8 mouse cellular contexts compared by ENCODE assay signal in genomic region chr2:142838118-142838517, GRCm38 (mm10).
DNase-seq lines count a peak whose midpoint lies in the region; ATAC-seq and TF ChIP-seq lines count a peak whose summit lies in the region.

No protein-coding gene starts in this region.

- intact Hi-C loops in left cerebral cortex, adult 2 months (cut with DNase I) = no loop called here

- H3K9me3 ChIP-seq in hindbrain, embryonic 16.5 days (ENCODE audit: control insufficient read depth, low read length) = no peaks in the 10 kb centered on the region
- H3K9me3 ChIP-seq in hindbrain, embryonic 13.5 days = no peaks in the 10 kb centered on the region
- H3K9me3 ChIP-seq in embryonic facial prominence, embryonic 12.5 days = no peaks in the 10 kb centered on the region
- H3K9me3 ChIP-seq in kidney, embryonic 14.5 days (ENCODE audit: control insufficient read depth, low read length) = no peaks in the 10 kb centered on the region

- H3K27me3 ChIP-seq in hindbrain, embryonic 16.5 days (replicated peaks; ENCODE audit: control insufficient read depth, insufficient read depth, low read length) = no peaks in the 10 kb centered on the region
- H3K27me3 ChIP-seq in hindbrain, embryonic 13.5 days = no peaks in the 10 kb centered on the region
- no peaks in the 10 kb centered on the region for H3K27me3 ChIP-seq in embryonic facial prominence, embryonic 12.5 days
- no peaks in the 10 kb centered on the region for H3K27me3 ChIP-seq in kidney, embryonic 14.5 days (ENCODE audit: control insufficient read depth, insufficient read depth, low read length)

- peak; percentile 46 for DNase-seq in lung, postnatal 14 days
- no peak for DNase-seq in gastrocnemius, adult 8-10 months (ENCODE audit: low spot score in 2 of 2)
- DNase-seq in spleen, postnatal 36 days (ENCODE audit: low spot score in 2 of 2) = no peak
- DNase-seq in left cerebral cortex, adult 2 months (ENCODE audit: extremely low spot score in 1 of 2, low spot score in 2 of 2) = no peak

- H3K27ac ChIP-seq in hindbrain, embryonic 16.5 days (ENCODE audit: low read depth, low read length) = no peak overlapping the region
- no peak overlapping the region for H3K27ac ChIP-seq in hindbrain, embryonic 13.5 days
- H3K27ac ChIP-seq in embryonic facial prominence, embryonic 12.5 days = 0 out of 2 replicates have a peak overlapping the region, but pooled peaks have one; percentile 18
- H3K27ac ChIP-seq in kidney, embryonic 14.5 days (ENCODE audit: low read depth, low read length) = no peak overlapping the region
- H3K27ac ChIP-seq in left cerebral cortex, adult 2 months = no peak overlapping the region

- H3K4me2 ChIP-seq in hindbrain, embryonic 16.5 days (ENCODE audit: low read length) = no peak overlapping the region
- no peak overlapping the region for H3K4me2 ChIP-seq in hindbrain, embryonic 13.5 days
- H3K4me2 ChIP-seq in embryonic facial prominence, embryonic 12.5 days (replicated peaks) = no peak overlapping the region
- H3K4me2 ChIP-seq in kidney, embryonic 14.5 days (replicated peaks; ENCODE audit: low read depth, low read length) = no peak overlapping the region

- no peak for TF ChIP-seq CTCF in left cerebral cortex, adult 2 months (IDR thresholded peaks at IDR 0.05)

- 85% methylated on average over 1 of the region's 1 CpGs for WGBS in hindbrain, embryonic 16.5 days
- WGBS in hindbrain, embryonic 13.5 days = 85% methylated on average over 1 of the region's 1 CpGs
- WGBS in embryonic facial prominence, embryonic 12.5 days = 69% methylated on average over 1 of the region's 1 CpGs
- WGBS in kidney, embryonic 14.5 days = 56% methylated on average over 1 of the region's 1 CpGs

- no peaks in the 10 kb centered on the region for H3K4me1 ChIP-seq in hindbrain, embryonic 16.5 days (ENCODE audit: control insufficient read depth, insufficient read depth, low read depth, low read length)
- no peaks in the 10 kb centered on the region for H3K4me1 ChIP-seq in hindbrain, embryonic 13.5 days (replicated peaks)
- no peaks in the 10 kb centered on the region for H3K4me1 ChIP-seq in embryonic facial prominence, embryonic 12.5 days
- no peaks in the 10 kb centered on the region for H3K4me1 ChIP-seq in kidney, embryonic 14.5 days (ENCODE audit: control insufficient read depth, insufficient read depth, low read length)

- peak; percentile 40; the same call in 1 of the 2 replicates for ATAC-seq in hindbrain, embryonic 16.5 days
- ATAC-seq in hindbrain, embryonic 13.5 days (ENCODE audit: low FRiP score) = no peak
- no peak for ATAC-seq in embryonic facial prominence, embryonic 12.5 days (ENCODE audit: insufficient number of reproducible peaks, insufficient read depth, low FRiP score, low TSS enrichment)
- peak; percentile 49; the same call in 1 of the 2 replicates for ATAC-seq in kidney, embryonic 14.5 days (ENCODE audit: low FRiP score, low TSS enrichment)

- H3K4me3 ChIP-seq in hindbrain, embryonic 16.5 days (ENCODE audit: low read length) = no peak overlapping the region
- H3K4me3 ChIP-seq in hindbrain, embryonic 13.5 days = no peak overlapping the region
- H3K4me3 ChIP-seq in embryonic facial prominence, embryonic 12.5 days = no peak overlapping the region
- H3K4me3 ChIP-seq in kidney, embryonic 14.5 days (ENCODE audit: low read length) = no peak overlapping the region
- H3K4me3 ChIP-seq in left cerebral cortex, adult 2 months = no peak overlapping the region

- H3K36me3 ChIP-seq in hindbrain, embryonic 16.5 days (ENCODE audit: control insufficient read depth, insufficient read depth, low read length) = no peaks in the 10 kb centered on the region
- H3K36me3 ChIP-seq in hindbrain, embryonic 13.5 days = 0 out of 2 replicates have a peak, but pooled peaks cover 2% of the 10 kb centered on the region
- H3K36me3 ChIP-seq in embryonic facial prominence, embryonic 12.5 days = no peaks in the 10 kb centered on the region; the same call in 1 of the 2 replicates
- no peaks in the 10 kb centered on the region; the same call in 1 of the 2 replicates for H3K36me3 ChIP-seq in kidney, embryonic 14.5 days (ENCODE audit: control insufficient read depth, insufficient read depth, low read length)

- no peak overlapping the region for H3K9ac ChIP-seq in hindbrain, embryonic 16.5 days (ENCODE audit: low read depth, low read length)
- H3K9ac ChIP-seq in hindbrain, embryonic 13.5 days = no peak overlapping the region
- no peak overlapping the region for H3K9ac ChIP-seq in embryonic facial prominence, embryonic 12.5 days
- no peak overlapping the region for H3K9ac ChIP-seq in kidney, embryonic 14.5 days (ENCODE audit: low read depth, low read length)

Comparison
In these comparisons a context has a peak if more than half of its experiments do, and no peak if none do; other contexts are left out.
1. ATAC-seq: peak in hindbrain, embryonic 16.5 days (single experiment) and kidney, embryonic 14.5 days (single experiment); none in hindbrain, embryonic 13.5 days (single experiment) and embryonic facial prominence, embryonic 12.5 days (single experiment).